Mouse (Mus musculus) heart, embryonic 15.5 days (tissue): ENCODE measurements around the gene Pabpn1. TPM values are rescaled to one million over a fixed set of nuclear protein-coding genes. Genes with fewer than 3 reads are reported as not detected.
A peak's percentile ranks its signal among the peaks of the same experiment; 100 is the strongest.

Experiments used
- ATAC-seq: fragments of 200-750 bp; cut with Nextera tagmentation; replicated peaks from 2 replicates; pipeline ENCODE4 v1.8.0; 2017; ENCODE audit warnings: low read depth, moderate TSS enrichment; ENCODE audit not compliant: insufficient number of reproducible peaks, insufficient read depth, low FRiP score
- H3K27ac ChIP-seq: fragments of 300-500 bp; sonication (generic); 2 replicates; pipeline ENCODE4 v1.5.1; 2015; ENCODE audit warnings: mild to moderate bottlenecking, inconsistent platforms
- H3K27me3 ChIP-seq: fragments of 300-500 bp; sonication (generic); 2 replicates; pipeline ENCODE4 v1.6.1; 2015; ENCODE audit warnings: inconsistent platforms
- H3K36me3 ChIP-seq: fragments of 300-500 bp; sonication (generic); 2 replicates; pipeline ENCODE4 v1.6.1; 2015; ENCODE audit warnings: mild to moderate bottlenecking, inconsistent platforms
- H3K4me1 ChIP-seq: fragments of 300-500 bp; sonication (generic); replicated peaks from 2 replicates; pipeline ENCODE4 v1.6.1; 2015; ENCODE audit warnings: inconsistent platforms
- H3K4me2 ChIP-seq: fragments of 300-500 bp; sonication (generic); 2 replicates; pipeline ENCODE4 v1.6.1; 2015; ENCODE audit warnings: inconsistent platforms, mild to moderate bottlenecking, moderate library complexity
- H3K4me3 ChIP-seq: fragments of 300-500 bp; sonication (generic); 2 replicates; pipeline ENCODE4 v1.5.1; 2015; ENCODE audit warnings: mild to moderate bottlenecking, inconsistent platforms
- H3K9ac ChIP-seq: fragments of 300-500 bp; sonication (generic); 2 replicates; pipeline ENCODE4 v1.6.1; 2015; ENCODE audit warnings: mild to moderate bottlenecking, inconsistent platforms
- H3K9me3 ChIP-seq: fragments of 300-500 bp; sonication (generic); replicated peaks from 2 replicates; pipeline ENCODE4 v1.6.1; 2016; ENCODE audit warnings: inconsistent platforms
- WGBS: fragments of 180-500 bp; shearing (Covaris S2); methylation state at CpG from one replicate; pipeline ENCODE4 v1.1.7; 2015; ENCODE audit warnings: mixed read lengths; 5-methylcytosine and 5-hydroxymethylcytosine counted together
- polyA plus RNA-seq: library from polyadenylated mRNA; unstranded; fragments of >200 nt; fragmentation: Nextera tagmentation; extraction: Ambion mirVana; gene quantifications from 2 replicates; pipeline ENCODE4 v1.2.1, GENCODE M21; 2015

Gene Pabpn1
- polyA plus RNA-seq, 1 experiment from 2014 or later: 56.5 TPM

- Histone ChIP-seq H3K4me2 (peak overlapping the region; percentile 82), H3K27me3 (no peaks in the 10 kb centered on the region), H3K4me3 (peak overlapping the region; percentile 73), H3K36me3 (peaks cover 35% of the 10 kb centered on the region), H3K4me1 (peaks cover 34% of the 10 kb centered on the region), H3K9me3 (no peaks in the 10 kb centered on the region), H3K9ac (peak overlapping the region; percentile 97), H3K27ac (peak overlapping the region; percentile 94)
- peak; percentile 71 for ATAC-seq
- under 1% methylated on average over 51 of the region's 54 CpGs for WGBS
Observed at GRCm38 (mm10) chr14:54894296-54895151, 2.2 kb downstream of the Pabpn1 start.

- Histone ChIP-seq H3K36me3 (peaks cover 35% of the 10 kb centered on the region), H3K27ac (peak overlapping the region; percentile 53)
Observed at GRCm38 (mm10) chr14:54897445-54897844, 5.1 kb downstream of the Pabpn1 start.

GRCm38 (mm10) chr14:54900383-54900782 is 8.1 kb downstream of the Pabpn1 start:
- H3K4me1 ChIP-seq: peaks cover 27% of the 10 kb centered on the region
- peak; percentile 43; the same call in 1 of the 2 replicates for ATAC-seq
- peaks cover 35% of the 10 kb centered on the region for H3K36me3 ChIP-seq
- no peaks in the 10 kb centered on the region for H3K27me3 ChIP-seq
- 1% methylated on average over 3 of the region's 3 CpGs for WGBS
- H3K9ac ChIP-seq: no peak overlapping the region
- no peak overlapping the region for H3K4me3 ChIP-seq
- H3K9me3 ChIP-seq: no peaks in the 10 kb centered on the region
- no peak overlapping the region for H3K4me2 ChIP-seq
- peak overlapping the region; percentile 20; the same call in 1 of the 2 replicates for H3K27ac ChIP-seq

More at GRCm38 (mm10) chr14:54897445-54897844, 5.1 kb downstream of the Pabpn1 start:
- Histone ChIP-seq H3K9ac (peak overlapping the region; percentile 33; the same call in 1 of the 2 replicates), H3K4me2 (no peak overlapping the region), H3K27me3 (no peaks in the 10 kb centered on the region), H3K9me3 (no peaks in the 10 kb centered on the region), H3K4me1 (peaks cover 38% of the 10 kb centered on the region), H3K4me3 (no peak overlapping the region)
- WGBS: 35% methylated on average over 2 of the region's 2 CpGs
- no peak for ATAC-seq

GRCm38 (mm10) chr14:54903641-54904040 is 11.3 kb downstream of the Pabpn1 start:
- Histone ChIP-seq H3K4me2 (no peak overlapping the region), H3K4me3 (no peak overlapping the region), H3K27ac (no peak overlapping the region), H3K36me3 (peaks cover 22% of the 10 kb centered on the region; the same call in 1 of the 2 replicates), H3K9ac (no peak overlapping the region), H3K4me1 (0 out of 2 replicates have a peak, but pooled peaks cover 9% of the 10 kb centered on the region), H3K9me3 (no peaks in the 10 kb centered on the region), H3K27me3 (no peaks in the 10 kb centered on the region)
- WGBS: 91% methylated on average over 4 of the region's 4 CpGs
- no peak for ATAC-seq

- no peak overlapping the region for H3K4me2 ChIP-seq
- H3K4me1 ChIP-seq: peaks cover 23% of the 10 kb centered on the region
- no peak overlapping the region for H3K27ac ChIP-seq
- no peaks in the 10 kb centered on the region for H3K27me3 ChIP-seq
- H3K9me3 ChIP-seq: no peaks in the 10 kb centered on the region
- no peak for ATAC-seq
- H3K4me3 ChIP-seq: no peak overlapping the region
- H3K36me3 ChIP-seq: peaks cover 18% of the 10 kb centered on the region; the same call in 1 of the 2 replicates
- 77% methylated on average over 7 of the region's 7 CpGs for WGBS
- no peak overlapping the region for H3K9ac ChIP-seq
Observed at GRCm38 (mm10) chr14:54908682-54909081, 16.4 kb downstream of the Pabpn1 start.

- WGBS: 2% methylated on average over 56 of the region's 69 CpGs
- H3K4me3 ChIP-seq: peak overlapping the region; percentile 94
- peak overlapping the region; percentile 96 for H3K9ac ChIP-seq
- peak overlapping the region; percentile 99 for H3K4me2 ChIP-seq
- peak; percentile 59 for ATAC-seq
- peaks cover 14% of the 10 kb centered on the region; the same call in 1 of the 2 replicates for H3K36me3 ChIP-seq
- H3K9me3 ChIP-seq: no peaks in the 10 kb centered on the region
- H3K27ac ChIP-seq: peak overlapping the region; percentile 70
- H3K4me1 ChIP-seq: peaks cover 19% of the 10 kb centered on the region
- H3K27me3 ChIP-seq: 0 out of 2 replicates have a peak, but pooled peaks cover 3% of the 10 kb centered on the region
Observed at GRCm38 (mm10) chr14:54912109-54912850, 20.0 kb downstream of the Pabpn1 start.

- H3K4me1 ChIP-seq: peaks cover 19% of the 10 kb centered on the region
- ATAC-seq: peak; percentile 82
- H3K4me2 ChIP-seq: peak within 1 kb of the TSS; percentile 99
- H3K36me3 ChIP-seq: 0 out of 2 replicates have a peak, but pooled peaks cover 10% of the 10 kb centered on the region
- H3K9ac ChIP-seq: peak within 1 kb of the TSS; percentile 96
- WGBS: under 1% methylated on average over 28 of the region's 28 CpGs
- peak within 1 kb of the TSS; percentile 70 for H3K27ac ChIP-seq
- H3K27me3 ChIP-seq: 0 out of 2 replicates have a peak, but pooled peaks cover 3% of the 10 kb centered on the region
- H3K9me3 ChIP-seq: no peaks in the 10 kb centered on the region
- peak within 1 kb of the TSS; percentile 94 for H3K4me3 ChIP-seq
Observed at GRCm38 (mm10) chr14:54912886-54913285, 20.6 kb downstream of the Pabpn1 start, which contains the start of gene Slc22a17. Slc22a17 (minus strand) TSS chr14:54913132.

- Histone ChIP-seq H3K9me3 (no peaks in the 10 kb centered on the region), H3K4me1 (peaks cover 19% of the 10 kb centered on the region), H3K27ac (peak overlapping the region; percentile 70), H3K36me3 (peaks cover 13% of the 10 kb centered on the region; the same call in 1 of the 2 replicates), H3K4me3 (peak overlapping the region; percentile 94), H3K9ac (peak overlapping the region; percentile 96), H3K4me2 (peak overlapping the region; percentile 99), H3K27me3 (0 out of 2 replicates have a peak, but pooled peaks cover 3% of the 10 kb centered on the region)
- 21% methylated on average over 10 of the region's 10 CpGs for WGBS
- no peak for ATAC-seq
Observed at GRCm38 (mm10) chr14:54913343-54913742, 21.0 kb downstream of the Pabpn1 start.

GRCm38 (mm10) chr14:54920076-54920685 is 27.9 kb downstream of the Pabpn1 start:
- WGBS: 86% methylated on average over 16 of the region's 16 CpGs
- Histone ChIP-seq H3K4me1 (peaks cover 16% of the 10 kb centered on the region), H3K4me3 (no peak overlapping the region), H3K9me3 (no peaks in the 10 kb centered on the region), H3K36me3 (peaks cover 29% of the 10 kb centered on the region), H3K9ac (no peak overlapping the region), H3K27me3 (0 out of 2 replicates have a peak, but pooled peaks cover 3% of the 10 kb centered on the region), H3K27ac (no peak overlapping the region), H3K4me2 (no peak overlapping the region)
- no peak for ATAC-seq

- peaks cover 14% of the 10 kb centered on the region for H3K36me3 ChIP-seq
- peak; percentile 65 for ATAC-seq
- peak overlapping the region; percentile 93 for H3K4me2 ChIP-seq
- peaks cover 15% of the 10 kb centered on the region for H3K27me3 ChIP-seq
- H3K9ac ChIP-seq: peak overlapping the region; percentile 72
- 32% methylated on average over 7 of the region's 7 CpGs for WGBS
- H3K4me3 ChIP-seq: peak overlapping the region; percentile 59
- H3K4me1 ChIP-seq: peaks cover 38% of the 10 kb centered on the region
- H3K9me3 ChIP-seq: no peaks in the 10 kb centered on the region
- H3K27ac ChIP-seq: peak overlapping the region; percentile 91
Observed at GRCm38 (mm10) chr14:54924641-54925348, 32.5 kb downstream of the Pabpn1 start.
